In the genomic region with DNA sequence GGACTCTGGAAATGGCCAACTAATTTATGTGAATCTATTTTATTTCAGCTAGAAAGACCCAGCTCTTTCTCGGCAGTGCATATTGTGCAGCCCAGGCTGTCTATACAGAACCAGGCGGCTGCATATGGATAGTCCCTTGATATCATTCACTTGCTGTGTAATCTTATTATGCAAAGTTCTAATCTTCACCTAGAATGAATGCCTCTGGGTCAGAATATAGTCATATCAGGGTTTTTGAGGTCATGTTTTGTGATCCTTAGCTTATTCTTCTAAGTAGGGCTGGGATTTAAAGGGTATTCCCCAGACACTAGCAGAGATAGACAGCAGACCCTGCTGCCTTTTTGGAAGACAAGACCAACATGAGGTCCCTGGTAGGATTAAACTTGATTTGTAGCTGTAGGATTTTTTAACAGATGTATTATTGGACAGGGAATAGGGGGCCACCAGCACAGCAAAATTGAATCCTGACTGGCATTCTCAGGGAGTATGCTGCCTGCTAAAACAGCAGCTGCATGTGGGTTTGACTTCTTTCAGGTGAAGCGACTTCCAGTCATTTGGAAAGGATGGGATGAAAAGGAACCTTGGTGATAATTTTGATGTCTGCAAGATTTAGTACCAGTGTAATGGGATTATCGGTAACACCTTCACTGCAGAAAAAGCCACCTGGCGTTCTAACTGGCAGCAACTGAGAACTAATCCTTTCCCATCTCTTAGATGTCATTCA, we compare ENCODE assay signal across 28 mouse cellular contexts. TPM values are rescaled to one million over a fixed set of nuclear protein-coding genes. Genes with fewer than 3 reads are reported as not detected.
A peak's percentile ranks its signal among the peaks of the same experiment; 100 is the strongest.
DNase-seq lines count a peak whose midpoint lies in the region; ATAC-seq lines count a peak whose summit lies in the region.
"Had no signal": no experiment of that assay in that cellular context is flagged by ENCODE, and none has a peak within 500 bp of the region (broad histone marks: within the 10 kb centered on the region; RNA-seq: fewer than 3 reads in every experiment).

No protein-coding gene starts in this region.

- no peak overlapping the region for H3K27ac ChIP-seq in hindbrain, embryonic 11.5 days (ENCODE audit: low read depth, low read length)
- H3K27ac ChIP-seq in hindbrain, embryonic 10.5 days, result no peak overlapping the region
- no peak overlapping the region for H3K27ac ChIP-seq in hindbrain, embryonic 15.5 days (replicated peaks)
- H3K27ac ChIP-seq in midbrain, embryonic 13.5 days, result no peak overlapping the region
- no peak overlapping the region for H3K27ac ChIP-seq in heart, embryonic 11.5 days (ENCODE audit: low read depth, low read length)
- H3K27ac ChIP-seq: embryonic facial prominence, embryonic 13.5 days; layer of hippocampus, adult 2 months; liver, embryonic 14.5 days; neural tube, embryonic 12.5 days had no signal

- no peaks in the 10 kb centered on the region for H3K9me3 ChIP-seq in hindbrain, embryonic 11.5 days (ENCODE audit: control insufficient read depth, low read length)
- no peaks in the 10 kb centered on the region for H3K9me3 ChIP-seq in hindbrain, embryonic 10.5 days
- no peaks in the 10 kb centered on the region for H3K9me3 ChIP-seq in hindbrain, embryonic 15.5 days
- H3K9me3 ChIP-seq in midbrain, embryonic 13.5 days, result no peaks in the 10 kb centered on the region
- no peaks in the 10 kb centered on the region for H3K9me3 ChIP-seq in heart, embryonic 11.5 days (replicated peaks; ENCODE audit: control insufficient read depth, low read length)
- H3K9me3 ChIP-seq: embryonic facial prominence, embryonic 13.5 days; G1E; neural tube, embryonic 12.5 days had no signal

- 76% methylated on average over 5 of the region's 5 CpGs for WGBS in hindbrain, embryonic 11.5 days
- WGBS in hindbrain, embryonic 10.5 days, result 80% methylated on average over 5 of the region's 5 CpGs
- 70% methylated on average over 5 of the region's 5 CpGs for WGBS in hindbrain, embryonic 15.5 days
- WGBS in midbrain, embryonic 13.5 days, result 32% methylated on average over 5 of the region's 5 CpGs
- WGBS in heart, embryonic 11.5 days (ENCODE audit: insufficient replicate concordance), result 74% methylated on average over 5 of the region's 5 CpGs

- peak; percentile 23; the same call in 1 of the 2 replicates for ATAC-seq in hindbrain, embryonic 11.5 days (ENCODE audit: low FRiP score)
- ATAC-seq in hindbrain, embryonic 15.5 days (ENCODE audit: low FRiP score, low read depth), result peak; percentile 48; the same call in 1 of the 2 replicates
- ATAC-seq in midbrain, embryonic 13.5 days, result peak; percentile 91
- ATAC-seq in heart, embryonic 11.5 days (replicated peaks; ENCODE audit: insufficient number of reproducible peaks, low FRiP score, low TSS enrichment), result no peak
- ATAC-seq: intestine, embryonic 16.5 days; Patski had no signal

- H3K4me3 ChIP-seq in hindbrain, embryonic 11.5 days (ENCODE audit: low read depth, low read length), result no peak overlapping the region
- no peak overlapping the region for H3K4me3 ChIP-seq in hindbrain, embryonic 10.5 days
- H3K4me3 ChIP-seq in hindbrain, embryonic 15.5 days, result no peak overlapping the region
- H3K4me3 ChIP-seq in midbrain, embryonic 13.5 days (replicated peaks), result no peak overlapping the region
- H3K4me3 ChIP-seq in heart, embryonic 11.5 days (ENCODE audit: low read depth, low read length), result no peak overlapping the region
- H3K4me3 ChIP-seq: embryonic facial prominence, embryonic 13.5 days; erythroblast, embryonic 14.5 days; layer of hippocampus, adult 2 months; megakaryocyte, embryonic 14.5 days; neural tube, embryonic 12.5 days had no signal

- no peaks in the 10 kb centered on the region for H3K36me3 ChIP-seq in hindbrain, embryonic 11.5 days (ENCODE audit: control insufficient read depth, insufficient read depth, low read length)
- H3K36me3 ChIP-seq in hindbrain, embryonic 10.5 days, result peaks cover 4% of the 10 kb centered on the region; the same call in 1 of the 2 replicates
- H3K36me3 ChIP-seq in hindbrain, embryonic 15.5 days, result no peaks in the 10 kb centered on the region
- no peaks in the 10 kb centered on the region for H3K36me3 ChIP-seq in midbrain, embryonic 13.5 days
- H3K36me3 ChIP-seq in heart, embryonic 11.5 days (ENCODE audit: control insufficient read depth, insufficient read depth, low read length), result no peaks in the 10 kb centered on the region
- H3K36me3 ChIP-seq: neural tube, embryonic 12.5 days had no signal

- no peak overlapping the region for H3K9ac ChIP-seq in hindbrain, embryonic 11.5 days (ENCODE audit: low read depth, low read length)
- no peak overlapping the region for H3K9ac ChIP-seq in hindbrain, embryonic 15.5 days
- 0 out of 2 replicates have a peak overlapping the region, but pooled peaks have one; percentile 16 for H3K9ac ChIP-seq in midbrain, embryonic 13.5 days (replicated peaks)
- H3K9ac ChIP-seq in heart, embryonic 11.5 days (ENCODE audit: low read depth, low read length), result no peak overlapping the region
- H3K9ac ChIP-seq: embryonic facial prominence, embryonic 13.5 days; liver, embryonic 14.5 days; lung, embryonic 14.5 days; neural tube, embryonic 12.5 days had no signal

- no peaks in the 10 kb centered on the region for H3K4me1 ChIP-seq in hindbrain, embryonic 11.5 days (replicated peaks; ENCODE audit: control insufficient read depth, insufficient read depth, low read length)
- no peaks in the 10 kb centered on the region for H3K4me1 ChIP-seq in hindbrain, embryonic 10.5 days (replicated peaks)
- H3K4me1 ChIP-seq in hindbrain, embryonic 15.5 days (replicated peaks), result no peaks in the 10 kb centered on the region
- peaks cover 13% of the 10 kb centered on the region for H3K4me1 ChIP-seq in midbrain, embryonic 13.5 days (replicated peaks)
- no peaks in the 10 kb centered on the region for H3K4me1 ChIP-seq in heart, embryonic 11.5 days (ENCODE audit: control insufficient read depth, insufficient read depth, low read length)
- H3K4me1 ChIP-seq: embryonic facial prominence, embryonic 13.5 days; neural tube, embryonic 12.5 days had no signal

- intact Hi-C loops in left cerebral cortex, postnatal 10 days (cut with DNase I), result no loop called here

- H3K27me3 ChIP-seq in hindbrain, embryonic 11.5 days (ENCODE audit: control insufficient read depth, insufficient read depth, low read length), result no peaks in the 10 kb centered on the region
- H3K27me3 ChIP-seq in hindbrain, embryonic 10.5 days (ENCODE audit: insufficient read depth, poor library complexity, severe bottlenecking), result no peaks in the 10 kb centered on the region
- no peaks in the 10 kb centered on the region for H3K27me3 ChIP-seq in hindbrain, embryonic 15.5 days
- H3K27me3 ChIP-seq in midbrain, embryonic 13.5 days, result peaks cover 18% of the 10 kb centered on the region
- H3K27me3 ChIP-seq in heart, embryonic 11.5 days (ENCODE audit: control insufficient read depth, insufficient read depth, low read length), result no peaks in the 10 kb centered on the region
- H3K27me3 ChIP-seq: CH12.LX; embryonic facial prominence, embryonic 13.5 days; megakaryocyte, embryonic 14.5 days; neural tube, embryonic 12.5 days; Patski had no signal

- H3K4me2 ChIP-seq in hindbrain, embryonic 11.5 days (replicated peaks; ENCODE audit: low read depth, low read length), result no peak overlapping the region
- no peak overlapping the region for H3K4me2 ChIP-seq in hindbrain, embryonic 15.5 days
- H3K4me2 ChIP-seq in midbrain, embryonic 13.5 days (replicated peaks), result no peak overlapping the region
- no peak overlapping the region for H3K4me2 ChIP-seq in heart, embryonic 11.5 days
- H3K4me2 ChIP-seq: embryonic facial prominence, embryonic 13.5 days; lung, embryonic 14.5 days; neural tube, embryonic 12.5 days had no signal

- DNase-seq in hindbrain, embryonic 11.5 days (ENCODE audit: low spot score), result no peak
- no peak for DNase-seq in hindbrain, embryonic 10.5 days (ENCODE audit: low spot score)
- DNase-seq in retina, embryonic 14.5 days (ENCODE audit: low spot score), result peak; percentile 41
- no peak for DNase-seq in adrenal gland, postnatal 10 days
- no peak for DNase-seq in left cerebral cortex, postnatal 10 days (ENCODE audit: extremely low spot score in 1 of 2, low spot score in 2 of 2)
- DNase-seq: B cell, adult 2 months; cerebellum, adult 11-12 months; heart, postnatal 4 days; kidney, adult 9 months; kidney, postnatal 14 days; layer of hippocampus, postnatal 36 days; lung, embryonic 14.5 days; lung, postnatal 36 days; right cerebral cortex, postnatal 14 days; thymus, postnatal 14 days had no signal

RNA-seq across cellular contexts. Expression of gene Immp1l, which starts 13.3 kb away (rescaled TPM):
- polyA plus RNA-seq in hindbrain, embryonic 11.5 days (2014; fragmentation: Nextera tagmentation; extraction: Ambion mirVana), result 129 and 138 TPM in 2 replicates
- polyA plus RNA-seq in hindbrain, embryonic 10.5 days (2016; fragmentation: Nextera tagmentation; extraction: Ambion mirVana), result 125 and 131 TPM in 2 replicates
- polyA plus RNA-seq in hindbrain, embryonic 15.5 days (2015; fragmentation: Nextera tagmentation; extraction: Ambion mirVana), result 104 and 105 TPM in 2 replicates
- polyA plus RNA-seq in midbrain, embryonic 13.5 days (2015; fragmentation: Nextera tagmentation; extraction: Ambion mirVana), result 103 and 106 TPM in 2 replicates
- 10 to 100 TPM; 50.2 to 50.9 TPM for total RNA-seq in adrenal gland, postnatal 10 days (2021)
- total RNA-seq in left cerebral cortex, postnatal 10 days (2021), result 10 to 100 TPM; 33.5 TPM
- 111 and 113 TPM in 2 replicates for polyA plus RNA-seq in heart, embryonic 11.5 days (2014; fragmentation: Nextera tagmentation; extraction: Ambion mirVana)

RNA-seq across cellular contexts. Expression of gene Elp4, which starts 13.4 kb away (rescaled TPM):
- polyA plus RNA-seq in hindbrain, embryonic 11.5 days (2014; fragmentation: Nextera tagmentation; extraction: Ambion mirVana), result 55.6 and 61.9 TPM in 2 replicates
- polyA plus RNA-seq in hindbrain, embryonic 10.5 days (2016; fragmentation: Nextera tagmentation; extraction: Ambion mirVana), result 49.8 and 55.2 TPM in 2 replicates
- 36.4 and 39.3 TPM in 2 replicates for polyA plus RNA-seq in hindbrain, embryonic 15.5 days (2015; fragmentation: Nextera tagmentation; extraction: Ambion mirVana)
- 43.3 and 45.2 TPM in 2 replicates for polyA plus RNA-seq in midbrain, embryonic 13.5 days (2015; fragmentation: Nextera tagmentation; extraction: Ambion mirVana)
- 10 to 100 TPM; 18.0 to 21.2 TPM for total RNA-seq in adrenal gland, postnatal 10 days (2021)
- total RNA-seq in left cerebral cortex, postnatal 10 days (2021), result 10 to 100 TPM; 22.8 to 25.1 TPM
- polyA plus RNA-seq in heart, embryonic 11.5 days (2014; fragmentation: Nextera tagmentation; extraction: Ambion mirVana), result 20.6 and 22.0 TPM in 2 replicates
